Mouse (Mus musculus) spleen, adult 12 weeks (tissue): ENCODE results near the gene Tmem86a.

Experiments
- DNase-seq: peaks from one replicate; pipeline ENCODE4 v3.0.0; 2022; ENCODE audit warnings: low spot score

Gene Tmem86a

DNA sequence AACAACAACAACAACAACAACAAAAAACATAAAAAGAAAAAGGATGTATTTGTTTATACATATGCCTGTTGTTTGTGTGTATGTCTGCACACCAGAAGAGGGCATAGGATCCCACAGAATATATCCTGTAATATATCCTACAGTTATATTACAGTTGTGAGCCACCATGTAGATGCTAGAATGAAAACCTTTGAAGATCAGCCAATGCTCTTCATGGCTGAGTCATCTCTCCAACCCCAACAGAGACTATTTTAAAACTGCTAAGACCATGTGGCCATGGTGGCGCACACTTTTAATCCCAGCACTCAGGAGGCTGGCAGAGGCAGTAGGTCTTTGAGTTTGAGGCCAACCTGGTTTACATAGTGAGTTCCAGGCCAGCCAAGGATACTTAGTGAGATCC lies 22.9 kb upstream of the Tmem86a start:
- no peak for DNase-seq

DNA sequence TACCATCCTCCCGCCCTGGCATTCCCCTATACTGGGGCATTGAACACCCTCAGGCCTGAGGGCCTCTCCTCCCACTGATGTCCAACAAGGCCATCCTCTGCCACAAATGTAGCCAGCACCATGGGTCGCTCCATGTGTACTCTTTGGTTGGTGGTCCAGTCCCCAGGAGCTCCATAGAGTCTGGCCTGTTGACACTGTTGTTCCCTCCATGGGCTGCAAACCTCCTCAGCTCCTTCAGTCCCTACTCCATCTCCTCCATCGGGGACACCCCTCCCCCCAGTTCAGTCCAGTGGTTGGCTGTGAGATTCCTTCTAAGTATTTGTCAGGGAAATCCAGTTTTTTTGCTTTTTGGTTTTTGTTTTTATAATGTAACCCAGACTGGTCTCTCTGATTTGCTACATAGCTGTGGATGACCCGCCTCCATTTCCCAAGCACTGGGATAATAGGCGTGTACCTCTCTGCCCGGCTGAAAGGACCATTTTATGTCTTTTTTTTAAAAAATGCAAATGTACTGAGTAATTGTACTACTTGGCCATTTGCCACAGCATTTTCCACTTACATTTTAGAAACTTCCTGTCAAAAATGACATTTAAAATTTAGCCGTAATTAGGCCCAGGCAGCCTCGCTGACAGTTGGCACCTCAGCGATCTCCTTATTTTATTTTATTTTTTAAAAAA lies 19.7 kb upstream of the Tmem86a start:
- DNase-seq, result no peak

DNA sequence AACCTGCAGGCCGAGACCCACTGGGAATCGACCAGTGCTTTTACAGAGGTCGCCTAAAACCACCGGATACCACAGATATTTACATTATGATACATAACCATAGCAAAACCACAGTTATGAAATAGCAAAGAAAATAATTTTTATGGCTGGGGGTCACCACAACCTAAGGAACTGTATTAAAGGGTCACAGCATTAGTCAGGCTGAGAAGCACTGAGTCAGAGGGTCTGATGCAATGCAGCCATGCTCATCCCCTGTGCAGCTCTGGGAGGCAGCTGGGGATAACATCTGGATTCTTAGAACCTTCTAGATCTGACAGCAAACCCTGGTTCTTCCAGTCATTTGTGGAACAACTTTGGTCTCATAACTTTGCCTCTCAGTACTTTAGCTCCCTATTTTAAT lies 19.0 kb upstream of the Tmem86a start:
- DNase-seq, result no peak

DNA sequence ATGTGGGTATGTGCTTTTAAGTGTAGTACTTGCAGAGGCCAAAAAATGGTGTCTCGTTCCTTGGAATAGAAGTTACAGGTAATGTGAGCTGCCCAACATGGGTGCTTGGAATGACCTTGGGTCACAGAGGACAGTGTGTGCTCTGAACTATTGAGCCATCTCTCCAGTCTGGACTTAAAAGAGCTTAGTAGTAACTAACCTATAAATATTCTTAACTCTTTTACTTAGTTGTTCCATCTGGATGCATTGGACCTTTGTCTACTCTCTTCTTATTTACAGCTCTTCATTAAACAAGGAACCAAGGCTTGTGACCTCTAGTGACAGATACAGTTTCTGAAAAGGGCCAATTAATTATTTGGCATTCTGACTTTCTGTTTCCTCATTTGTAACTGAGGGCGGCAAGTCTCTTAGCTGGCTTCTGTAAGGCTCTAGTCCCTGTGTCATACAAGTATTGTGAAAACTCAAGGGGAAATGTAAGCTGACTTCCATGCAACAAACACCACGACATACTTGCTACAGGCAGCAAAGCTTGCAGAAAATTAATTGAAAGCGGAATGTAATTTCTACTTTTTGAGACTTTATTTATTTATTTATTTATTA lies 15.5 kb upstream of the Tmem86a start:
- no peak for DNase-seq

DNA sequence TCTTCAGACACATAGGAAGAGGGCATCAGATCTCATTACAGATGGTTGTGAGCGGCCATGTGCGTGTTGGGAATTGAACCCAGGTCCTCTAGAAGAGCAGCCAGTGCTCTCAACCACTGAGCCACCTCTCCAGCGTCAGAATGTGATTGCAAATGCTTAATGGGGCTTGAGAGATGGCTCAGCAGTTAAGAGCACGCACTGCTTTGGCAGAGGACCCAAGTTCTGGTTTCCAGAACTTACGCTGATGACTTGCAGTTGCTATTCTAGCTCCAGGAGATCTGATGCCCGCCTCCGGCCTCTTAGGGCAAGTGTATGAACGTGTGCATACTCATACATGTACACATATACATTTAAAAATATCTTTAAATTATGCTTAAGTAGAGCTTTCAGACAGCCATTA lies 15.0 kb upstream of the Tmem86a start:
- no peak for DNase-seq

DNA sequence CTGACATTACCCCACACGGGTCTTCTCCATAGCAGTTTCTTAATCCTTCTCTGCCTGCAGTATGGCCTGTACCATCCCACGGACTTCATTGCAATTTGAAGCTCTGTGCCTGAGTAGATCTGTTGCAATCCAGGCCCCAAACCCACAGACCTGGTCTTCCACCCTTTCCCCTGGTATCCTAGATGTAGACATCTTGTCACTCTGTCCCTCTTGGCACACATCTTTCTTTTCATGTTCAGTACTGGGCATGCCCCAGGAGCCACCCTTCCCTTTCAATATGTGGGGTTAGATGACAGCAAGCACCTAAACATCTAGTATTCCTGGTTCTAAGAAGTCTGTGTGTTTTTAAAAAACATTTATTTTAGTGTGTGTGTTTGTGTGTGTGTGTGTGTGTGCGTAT lies 8.7 kb upstream of the Tmem86a start:
- DNase-seq, result no peak

DNA sequence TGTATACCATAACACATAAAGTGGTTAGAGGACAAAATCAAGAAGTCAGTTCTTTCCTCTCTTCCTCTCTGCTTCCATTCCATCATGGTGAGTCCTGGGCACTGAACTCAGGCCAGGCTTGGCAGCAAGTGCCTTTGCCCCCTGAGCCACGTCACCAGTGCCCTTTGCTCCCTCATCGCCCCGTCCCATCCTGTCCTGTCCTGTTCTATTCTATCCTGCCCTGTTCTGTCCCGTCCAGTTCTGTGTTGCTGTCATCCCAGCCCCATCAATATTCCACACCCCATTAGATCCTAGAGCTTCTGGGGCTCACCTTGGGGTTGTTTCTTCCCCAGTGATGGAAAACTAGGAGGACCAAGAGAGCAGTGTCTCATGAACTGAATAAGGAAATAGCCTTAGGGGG lies 8.3 kb upstream of the Tmem86a start:
- DNase-seq, result no peak

DNA sequence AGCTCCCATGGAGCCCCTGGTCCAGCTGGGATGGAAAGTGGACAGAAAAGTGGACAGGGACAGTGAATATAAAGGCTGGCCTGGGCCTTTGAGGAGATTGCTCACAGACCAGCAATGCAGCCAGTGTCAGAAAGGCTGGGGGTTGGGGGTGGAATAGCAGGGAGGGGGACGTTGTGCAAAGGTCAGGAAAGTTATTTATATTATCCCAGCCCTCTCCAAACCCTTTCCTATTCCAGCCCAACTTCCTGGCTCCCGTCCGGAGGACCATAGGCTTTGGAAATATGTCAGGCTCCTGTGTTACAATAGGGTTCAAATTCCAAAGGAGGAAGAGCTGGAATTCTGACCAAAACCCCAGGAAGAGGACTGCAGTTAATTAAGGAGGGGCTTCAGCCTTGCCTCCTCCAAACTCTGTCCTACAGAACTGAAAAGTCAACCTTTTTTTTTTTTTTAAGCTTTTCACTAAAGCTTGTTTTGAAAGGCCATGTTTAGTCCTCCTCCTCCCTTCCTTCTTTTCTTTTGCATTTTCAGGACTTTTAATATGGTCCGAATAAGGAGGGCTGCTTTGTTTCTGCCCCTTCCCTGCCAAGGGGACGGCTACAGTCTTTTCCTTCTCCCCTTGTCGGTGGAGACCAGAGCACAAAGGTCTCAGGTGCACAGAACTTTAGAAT lies 7.4 kb upstream of the Tmem86a start:
- no peak for DNase-seq

DNA sequence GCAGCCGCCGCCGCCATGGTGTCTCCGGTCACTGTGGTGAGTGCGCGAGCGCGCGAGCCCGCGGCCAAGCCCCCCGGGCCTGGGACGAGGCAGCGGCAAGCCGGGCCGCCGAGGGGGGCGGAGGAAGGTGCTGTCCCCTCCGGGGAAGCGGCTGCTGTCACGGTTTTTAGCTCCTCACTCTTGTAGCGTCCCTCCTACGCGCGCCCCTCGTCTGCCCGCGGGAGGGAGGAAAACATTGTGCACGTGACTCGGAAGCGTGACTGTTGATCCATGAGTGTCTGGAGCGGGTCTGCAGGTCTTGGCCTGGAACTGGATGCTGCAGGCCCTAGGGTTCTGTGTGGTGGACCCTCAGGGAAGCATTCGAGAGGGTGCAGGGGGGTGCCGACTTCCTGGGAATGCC lies 365 bp downstream of the Tmem86a start:
- DNase-seq, result no peak

DNA sequence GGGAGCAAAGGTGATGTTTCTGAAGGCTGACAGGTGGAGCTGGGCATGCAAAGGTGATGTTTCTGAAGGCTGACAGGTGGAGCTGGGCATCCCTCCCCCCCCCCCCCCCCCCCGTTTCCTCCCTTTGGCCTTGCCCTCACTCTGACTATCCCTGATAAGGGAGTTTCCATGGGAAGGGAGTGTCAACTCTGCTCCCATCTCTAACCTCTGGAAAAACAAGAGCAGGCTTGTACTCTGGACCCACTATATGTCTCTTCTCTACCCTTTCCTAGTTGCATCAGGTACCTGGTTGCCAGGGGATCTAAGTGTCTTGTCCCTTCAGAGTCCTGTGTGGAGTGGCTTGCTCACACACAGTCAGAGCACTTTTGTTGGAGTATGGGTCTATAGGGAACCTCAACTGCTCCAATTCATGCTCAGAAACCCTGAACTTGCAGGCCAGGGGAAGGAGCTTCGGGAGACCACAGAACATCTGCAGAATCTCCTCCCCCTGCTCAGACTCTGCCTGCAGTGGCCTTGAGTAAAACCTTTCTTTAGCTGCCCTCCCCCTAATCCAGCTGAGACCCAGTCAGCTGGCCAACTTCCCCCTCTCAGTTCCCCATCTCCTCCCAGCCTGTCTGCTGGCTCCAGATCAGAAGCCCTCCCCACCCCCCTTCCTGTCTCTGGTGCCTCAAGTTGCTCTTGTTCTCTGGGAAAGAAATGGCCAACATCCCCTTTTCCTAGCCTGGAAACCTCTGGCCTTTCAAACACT lies 1.2 kb downstream of the Tmem86a start:
- peak; percentile 3 for DNase-seq

DNA sequence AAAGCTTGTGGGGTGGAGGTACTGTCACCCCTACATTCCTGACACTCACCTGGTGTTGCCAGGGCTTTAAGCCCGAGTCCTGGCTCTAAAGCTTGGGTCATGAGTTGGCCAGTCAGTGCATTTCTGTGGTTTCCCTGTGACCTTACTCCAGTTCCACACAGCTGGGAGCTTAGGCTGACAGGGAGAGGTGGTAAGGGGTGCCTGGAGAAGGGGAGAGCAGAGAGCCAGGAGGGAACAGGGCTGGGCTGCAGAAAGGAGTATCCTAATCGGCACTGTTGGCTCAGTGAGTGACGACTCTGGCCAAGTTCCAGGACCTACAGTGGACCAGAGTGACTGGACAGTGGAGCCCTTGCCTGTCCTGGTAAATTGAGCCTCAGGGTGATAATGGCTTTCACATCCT lies 1.9 kb downstream of the Tmem86a start:
- no peak for DNase-seq

DNA sequence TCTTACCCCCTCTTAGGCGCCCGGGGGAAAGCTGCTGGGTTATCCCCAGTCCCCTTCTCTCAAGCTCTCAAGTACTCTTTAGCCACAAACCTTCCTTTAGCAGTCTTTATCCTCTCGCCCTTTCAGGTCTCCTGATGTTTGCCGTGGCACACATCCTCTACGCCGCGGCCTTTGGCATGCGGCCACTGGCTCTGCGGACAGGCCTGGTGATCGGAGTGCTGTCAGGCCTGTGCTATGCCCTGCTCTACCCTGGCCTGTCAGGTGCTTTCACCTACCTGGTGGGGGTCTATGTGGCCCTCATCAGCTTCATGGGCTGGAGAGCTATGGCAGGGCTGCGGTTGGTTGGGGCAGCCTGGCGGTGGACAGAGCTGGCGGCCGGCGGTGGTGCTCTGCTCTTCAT lies 2.9 kb downstream of the Tmem86a start:
- DNase-seq, result no peak

DNA sequence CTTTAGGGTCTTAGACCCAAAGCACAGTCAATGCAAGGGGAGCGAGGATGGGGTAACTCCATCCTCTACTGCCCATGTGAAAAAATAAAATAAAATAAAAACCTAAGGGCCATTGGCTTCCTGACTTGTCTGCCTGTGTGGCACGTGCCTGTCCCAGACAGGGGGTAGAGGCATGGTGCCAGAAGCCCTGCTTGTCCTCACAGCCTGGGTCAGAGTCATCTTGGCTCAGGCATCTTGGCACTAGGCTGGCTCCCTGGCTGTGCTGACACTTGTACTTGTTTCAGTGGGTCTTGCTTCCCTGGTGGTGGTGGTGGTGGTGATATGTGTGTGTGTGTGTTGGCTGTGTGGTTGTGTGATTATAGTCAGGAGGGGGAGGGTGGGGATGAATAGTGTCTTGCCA lies 4.3 kb downstream of the Tmem86a start:
- DNase-seq, result no peak

DNA sequence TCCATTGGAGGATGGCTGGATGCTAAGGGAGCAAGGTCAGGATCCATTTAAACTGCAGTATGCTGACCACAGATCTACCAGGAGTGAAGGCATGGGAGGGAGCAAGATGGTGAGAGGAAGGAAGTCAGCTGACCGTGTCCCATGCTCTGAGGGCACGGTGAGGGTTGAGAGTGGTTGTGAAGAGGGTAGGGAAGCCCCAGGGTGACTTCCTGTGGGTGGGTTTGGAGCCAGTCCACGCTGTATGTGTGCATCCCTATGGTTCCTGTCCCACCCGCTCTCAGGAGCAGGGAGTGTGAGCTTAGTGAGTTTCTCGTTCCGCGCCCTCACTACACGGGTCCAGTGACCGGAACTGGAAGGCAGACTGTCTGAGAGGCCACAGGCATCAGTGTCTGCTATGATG lies 5.3 kb downstream of the Tmem86a start:
- no peak for DNase-seq

DNA sequence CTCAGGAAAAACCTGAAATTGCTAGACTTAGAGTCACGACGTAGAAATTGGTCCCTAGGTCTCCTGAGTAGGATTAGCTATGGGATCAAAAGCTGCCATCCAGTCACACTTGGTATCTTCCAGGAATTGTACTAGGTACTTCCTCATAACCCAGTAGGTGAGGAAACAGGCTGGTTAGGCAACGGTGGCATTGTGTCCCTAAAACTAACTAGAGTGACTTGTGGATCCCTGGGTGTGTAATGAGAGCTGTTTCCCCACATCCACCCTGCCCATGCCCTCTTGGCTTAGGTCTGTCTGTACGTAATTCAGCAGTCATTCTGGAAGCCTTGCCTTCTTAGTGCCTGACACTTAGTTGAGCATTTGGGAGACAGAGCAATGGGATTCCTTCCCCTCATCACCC lies 5.9 kb downstream of the Tmem86a start:
- DNase-seq, result no peak

DNA sequence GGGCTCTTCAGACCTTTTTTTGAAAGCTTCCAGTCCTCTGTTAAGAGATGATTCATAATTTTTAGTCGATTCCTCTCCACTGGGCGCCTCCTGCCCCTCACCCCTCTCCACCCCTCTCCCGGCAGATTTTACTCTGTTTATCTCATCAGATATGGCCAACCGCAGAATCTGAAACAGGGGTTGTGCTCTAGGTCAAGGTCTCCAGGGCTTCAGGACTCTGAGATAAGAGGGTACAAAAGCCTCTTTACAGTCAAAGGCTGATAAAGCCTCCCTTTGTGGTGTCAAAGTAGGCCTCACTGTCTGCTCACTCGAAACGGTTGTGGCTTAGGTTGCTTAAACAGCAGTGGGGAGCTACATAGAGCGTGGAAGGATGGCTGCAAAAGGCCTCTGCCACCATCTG lies 8.9 kb downstream of the Tmem86a start:
- DNase-seq, result no peak

DNA sequence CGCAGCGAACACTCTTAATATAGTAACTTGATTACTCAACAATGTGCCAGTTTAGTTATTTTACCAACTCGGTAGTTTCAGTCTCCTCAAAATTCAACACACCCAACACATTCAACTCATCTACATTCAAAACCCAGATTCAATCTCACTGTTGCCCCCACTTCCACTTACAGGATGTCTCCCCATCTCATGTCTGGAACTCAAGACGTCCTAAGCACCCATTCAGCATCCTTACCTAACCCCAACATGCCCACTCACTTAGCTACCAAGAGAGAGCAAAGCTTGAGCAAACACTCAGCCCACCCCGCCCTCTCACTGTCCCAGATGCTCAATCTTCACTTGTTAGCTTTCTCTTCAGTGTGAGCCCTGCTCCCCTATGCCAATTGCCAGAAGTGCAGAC lies 11.2 kb downstream of the Tmem86a start:
- DNase-seq, result no peak

DNA sequence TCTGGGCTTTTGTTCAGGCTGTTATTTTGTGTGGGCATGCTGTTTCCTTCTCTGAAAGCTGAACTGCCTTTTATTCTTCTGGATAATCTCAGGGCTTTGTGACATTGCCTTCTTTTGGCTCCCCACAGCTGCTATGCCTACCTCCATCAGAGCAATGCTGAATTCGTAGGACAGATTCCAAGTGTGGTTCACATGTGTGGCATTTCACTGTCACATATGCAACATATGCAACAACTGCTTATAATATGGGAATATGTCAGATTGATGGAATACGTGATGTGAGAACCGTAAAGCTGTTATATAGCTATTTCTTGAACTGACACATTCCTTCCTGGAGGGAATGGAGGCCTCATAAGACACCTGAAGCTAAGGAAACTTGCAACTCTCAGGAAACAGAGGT lies 16.5 kb downstream of the Tmem86a start:
- no peak for DNase-seq

DNA sequence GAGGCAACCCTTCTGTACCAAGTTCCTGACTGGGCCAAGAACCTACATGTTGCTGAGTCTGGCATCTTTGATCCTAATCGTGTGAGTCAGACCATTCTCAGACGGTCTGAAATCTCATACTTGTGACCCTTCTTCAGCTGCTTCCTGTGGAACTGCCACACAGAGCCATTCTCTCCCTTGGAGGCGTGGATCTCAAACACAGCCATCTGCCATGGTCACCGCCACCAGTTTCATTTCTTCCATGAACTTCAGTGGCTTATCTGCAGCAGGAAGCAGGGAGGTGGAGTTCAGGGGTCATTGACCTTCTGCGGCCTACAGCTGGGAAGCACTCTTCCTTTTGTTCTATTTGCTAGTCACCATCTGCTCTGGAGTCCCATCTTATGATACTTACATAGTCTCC lies 17.5 kb downstream of the Tmem86a start:
- DNase-seq, result no peak

DNA sequence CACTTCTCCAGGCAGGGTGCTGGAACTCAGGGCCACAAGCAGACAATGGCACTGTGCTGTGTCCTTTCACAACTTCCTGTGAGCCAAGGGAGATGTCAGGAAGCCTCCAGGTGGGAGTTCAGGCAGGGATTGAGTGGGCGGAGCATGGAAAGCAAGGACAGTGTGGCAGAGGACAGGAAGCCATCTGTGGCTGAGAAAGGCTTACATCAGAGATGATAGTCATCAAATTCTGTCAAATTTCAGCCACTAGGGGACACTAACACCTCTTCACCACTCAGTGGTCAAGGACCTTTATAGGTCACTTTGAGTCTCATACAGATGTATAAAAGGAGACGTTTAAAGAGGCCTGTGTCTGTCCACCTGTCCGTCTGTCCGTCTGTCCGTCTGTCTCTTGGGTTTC lies 22.1 kb downstream of the Tmem86a start:
- DNase-seq, result no peak

DNA sequence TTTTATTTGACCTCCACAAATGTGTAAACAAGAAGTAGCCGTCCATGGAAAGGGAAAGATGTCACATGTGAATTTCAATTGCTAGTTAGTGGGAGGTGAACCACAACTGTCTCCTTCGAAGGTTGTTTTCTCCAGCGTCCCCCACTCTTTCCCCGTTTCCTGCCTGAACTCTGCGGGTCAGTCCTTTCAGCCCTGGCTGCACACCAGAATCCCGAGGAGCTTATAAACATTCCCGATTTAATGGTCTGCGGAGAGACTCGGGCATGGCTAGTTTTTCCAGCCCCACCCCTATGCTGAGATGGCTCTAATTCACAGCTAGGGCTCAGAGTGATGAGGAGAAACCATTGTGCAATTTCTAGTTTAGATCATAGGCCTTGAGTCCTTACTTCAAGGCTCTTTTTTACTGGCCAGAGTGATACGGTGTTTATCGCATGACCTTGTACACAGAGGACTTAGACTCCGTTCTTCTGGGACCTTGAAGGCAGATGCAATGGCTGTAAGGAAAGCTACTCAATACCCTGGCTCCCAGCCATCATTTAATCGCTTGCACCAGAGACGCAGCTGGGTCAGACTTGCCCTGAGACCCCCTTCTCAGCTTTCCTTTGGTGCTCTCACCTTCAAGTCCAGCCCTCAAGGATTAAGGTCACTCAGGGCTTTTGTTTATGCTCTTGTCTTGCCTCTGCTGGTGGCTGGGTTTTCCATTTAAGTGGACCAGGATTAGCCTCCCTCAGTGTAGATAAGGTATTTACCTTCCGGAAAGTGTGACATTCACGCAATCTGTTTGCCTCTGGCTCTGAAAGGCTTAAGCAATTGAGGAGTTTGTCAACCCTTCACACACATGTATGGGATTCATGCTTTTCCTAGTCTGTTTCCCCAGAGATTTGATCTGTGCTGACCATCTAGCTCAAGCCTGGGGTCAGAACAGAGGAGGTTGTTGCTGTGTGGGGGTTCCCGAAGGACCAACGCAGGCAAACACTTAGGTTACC lies 23.4 kb downstream of the Tmem86a start:
- DNase-seq, result no peak

DNA sequence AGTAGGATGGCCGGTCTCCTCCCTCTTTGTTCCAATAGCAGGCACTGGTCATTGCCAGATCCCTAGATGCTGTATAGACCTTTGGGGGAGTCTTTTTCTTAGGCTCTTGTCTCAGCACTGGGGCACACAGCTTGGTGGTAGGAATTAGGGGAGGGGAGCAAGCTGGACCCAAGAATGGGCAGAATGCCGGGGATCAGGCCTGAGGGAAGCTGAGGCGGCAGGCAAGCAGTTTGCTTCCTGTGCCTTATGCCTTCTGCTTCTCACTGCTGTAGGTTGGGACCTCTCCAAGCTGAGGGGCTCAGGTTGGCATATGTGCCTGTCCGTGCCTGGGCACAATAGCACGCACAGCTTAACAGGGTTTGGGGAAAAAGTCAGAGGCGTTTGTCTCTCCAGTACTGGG lies 25.8 kb downstream of the Tmem86a start:
- no peak for DNase-seq
